Mouse (Mus musculus): ENCODE measurements at regions not wholly inside any gene's neighbourhood (a gene's known extent, or its start where the extent isn't known, plus 50 kb on each side); places are given as distances from the start of the nearest gene placed in this dataset.
"Not testable (repeated sequence)": the region's sequence is repeated elsewhere in the genome, so short reads cannot be mapped to it uniquely, and the experiment has no call there.

- no peaks in the 10 kb centered on the region for H3K9me3 ChIP-seq (replicated peaks; ENCODE audit: control insufficient read depth, low read length)
- ATAC-seq (no peak), DNase-seq (ENCODE audit: low spot score) (no peak)
- H3K4me3 ChIP-seq (ENCODE audit: low read depth, low read length): no peak overlapping the region
- no peaks in the 10 kb centered on the region for H3K36me3 ChIP-seq (ENCODE audit: control insufficient read depth, insufficient read depth, low read length)
- H3K4me2 ChIP-seq (ENCODE audit: low read length): no peak overlapping the region
- no peak overlapping the region for H3K9ac ChIP-seq (ENCODE audit: low read length)
- 50% methylated on average over 8 of the region's 8 CpGs for WGBS
- H3K27me3 ChIP-seq (replicated peaks; ENCODE audit: control insufficient read depth, insufficient read depth, low read length): no peaks in the 10 kb centered on the region
- H3K4me1 ChIP-seq (ENCODE audit: control insufficient read depth, insufficient read depth, low read length): no peaks in the 10 kb centered on the region
- H3K27ac ChIP-seq (ENCODE audit: low read depth, low read length): no peak overlapping the region
Observed at GRCm38 (mm10) chr6:37748296-37748980, 122.2 kb upstream of the Trim24 start.

- no peak overlapping the region for H3K27ac ChIP-seq (ENCODE audit: low read depth, low read length)
- 91% methylated on average over 5 of the region's 5 CpGs for WGBS
- H3K27me3 ChIP-seq (replicated peaks; ENCODE audit: control insufficient read depth, insufficient read depth, low read length): no peaks in the 10 kb centered on the region
- no peak overlapping the region for H3K9ac ChIP-seq (ENCODE audit: low read length)
- H3K9me3 ChIP-seq (replicated peaks; ENCODE audit: control insufficient read depth, low read length): no peaks in the 10 kb centered on the region
- no peak overlapping the region for H3K4me2 ChIP-seq (ENCODE audit: low read length)
- no peaks in the 10 kb centered on the region for H3K4me1 ChIP-seq (ENCODE audit: control insufficient read depth, insufficient read depth, low read length)
- H3K4me3 ChIP-seq (ENCODE audit: low read depth, low read length): no peak overlapping the region
- H3K36me3 ChIP-seq (ENCODE audit: control insufficient read depth, insufficient read depth, low read length): no peaks in the 10 kb centered on the region
- DNase-seq (ENCODE audit: low spot score) (no peak), ATAC-seq (no peak)
Observed at GRCm38 (mm10) chr6:37749016-37749415, 121.6 kb upstream of the Trim24 start.

- Histone ChIP-seq H3K4me1 (ENCODE audit: control insufficient read depth, insufficient read depth, low read length) (no peaks in the 10 kb centered on the region), H3K27me3 (replicated peaks; ENCODE audit: control insufficient read depth, insufficient read depth, low read length) (no peaks in the 10 kb centered on the region), H3K9ac (ENCODE audit: low read length) (no peak overlapping the region), H3K4me3 (ENCODE audit: low read depth, low read length) (no peak overlapping the region), H3K9me3 (replicated peaks; ENCODE audit: control insufficient read depth, low read length) (no peaks in the 10 kb centered on the region), H3K4me2 (ENCODE audit: low read length) (no peak overlapping the region), H3K36me3 (ENCODE audit: control insufficient read depth, insufficient read depth, low read length) (no peaks in the 10 kb centered on the region), H3K27ac (ENCODE audit: low read depth, low read length) (no peak overlapping the region)
- WGBS: 92% methylated on average over 3 of the region's 3 CpGs
- no peak for DNase-seq (ENCODE audit: low spot score)
- no peak for ATAC-seq
Observed at GRCm38 (mm10) chr6:37750271-37750670, 120.3 kb upstream of the Trim24 start.

- no peaks in the 10 kb centered on the region for H3K27me3 ChIP-seq (replicated peaks; ENCODE audit: control insufficient read depth, insufficient read depth, low read length)
- no peaks in the 10 kb centered on the region for H3K4me1 ChIP-seq (ENCODE audit: control insufficient read depth, insufficient read depth, low read length)
- no peak for DNase-seq (ENCODE audit: low spot score)
- no peak overlapping the region for H3K27ac ChIP-seq (ENCODE audit: low read depth, low read length)
- no peak overlapping the region for H3K4me3 ChIP-seq (ENCODE audit: low read depth, low read length)
- no peaks in the 10 kb centered on the region for H3K9me3 ChIP-seq (replicated peaks; ENCODE audit: control insufficient read depth, low read length)
- H3K9ac ChIP-seq (ENCODE audit: low read length): no peak overlapping the region
- no peak for ATAC-seq
- H3K4me2 ChIP-seq (ENCODE audit: low read length): no peak overlapping the region
- H3K36me3 ChIP-seq (ENCODE audit: control insufficient read depth, insufficient read depth, low read length): no peaks in the 10 kb centered on the region
Observed at GRCm38 (mm10) chr6:37751701-37752100, 118.9 kb upstream of the Trim24 start.

GRCm38 (mm10) chr6:37761003-37761402, 109.6 kb upstream of the Trim24 start:
- H3K4me1 ChIP-seq (ENCODE audit: control insufficient read depth, insufficient read depth, low read length); ATAC-seq; H3K36me3 ChIP-seq (ENCODE audit: control insufficient read depth, insufficient read depth, low read length); H3K4me3 ChIP-seq (ENCODE audit: low read depth, low read length); H3K27me3 ChIP-seq (replicated peaks; ENCODE audit: control insufficient read depth, insufficient read depth, low read length); DNase-seq (ENCODE audit: low spot score); H3K9me3 ChIP-seq (replicated peaks; ENCODE audit: control insufficient read depth, low read length); H3K9ac ChIP-seq (ENCODE audit: low read length); H3K27ac ChIP-seq (ENCODE audit: low read depth, low read length); H3K4me2 ChIP-seq (ENCODE audit: low read length): not testable (repeated sequence)
- 83% methylated on average over 3 of the region's 5 CpGs for WGBS

- ATAC-seq (no peak), DNase-seq (ENCODE audit: low spot score) (no peak)
- H3K36me3 ChIP-seq (ENCODE audit: control insufficient read depth, insufficient read depth, low read length): no peaks in the 10 kb centered on the region
- H3K4me1 ChIP-seq (ENCODE audit: control insufficient read depth, insufficient read depth, low read length): no peaks in the 10 kb centered on the region
- H3K9ac ChIP-seq (ENCODE audit: low read length): no peak overlapping the region
- H3K27ac ChIP-seq (ENCODE audit: low read depth, low read length): no peak overlapping the region
- WGBS: 73% methylated on average over 2 of the region's 2 CpGs
- H3K9me3 ChIP-seq (replicated peaks; ENCODE audit: control insufficient read depth, low read length): no peaks in the 10 kb centered on the region
- H3K4me2 ChIP-seq (ENCODE audit: low read length): no peak overlapping the region
- H3K27me3 ChIP-seq (replicated peaks; ENCODE audit: control insufficient read depth, insufficient read depth, low read length): no peaks in the 10 kb centered on the region
- no peak overlapping the region for H3K4me3 ChIP-seq (ENCODE audit: low read depth, low read length)
Observed at GRCm38 (mm10) chr6:37763036-37763435, 107.6 kb upstream of the Trim24 start.

- Histone ChIP-seq H3K36me3 (ENCODE audit: control insufficient read depth, insufficient read depth, low read length) (no peaks in the 10 kb centered on the region), H3K27ac (ENCODE audit: low read depth, low read length) (no peak overlapping the region), H3K27me3 (replicated peaks; ENCODE audit: control insufficient read depth, insufficient read depth, low read length) (no peaks in the 10 kb centered on the region), H3K9ac (ENCODE audit: low read length) (no peak overlapping the region), H3K9me3 (replicated peaks; ENCODE audit: control insufficient read depth, low read length) (no peaks in the 10 kb centered on the region), H3K4me3 (ENCODE audit: low read depth, low read length) (no peak overlapping the region), H3K4me2 (ENCODE audit: low read length) (no peak overlapping the region), H3K4me1 (ENCODE audit: control insufficient read depth, insufficient read depth, low read length) (no peaks in the 10 kb centered on the region)
- DNase-seq (ENCODE audit: low spot score) (no peak), ATAC-seq (no peak)
Observed at GRCm38 (mm10) chr6:37767690-37768089, 102.9 kb upstream of the Trim24 start.

- Histone ChIP-seq H3K9ac (ENCODE audit: low read length) (no peak overlapping the region), H3K4me2 (ENCODE audit: low read length) (no peak overlapping the region), H3K36me3 (ENCODE audit: control insufficient read depth, insufficient read depth, low read length) (no peaks in the 10 kb centered on the region), H3K9me3 (replicated peaks; ENCODE audit: control insufficient read depth, low read length) (no peaks in the 10 kb centered on the region), H3K4me3 (ENCODE audit: low read depth, low read length) (no peak overlapping the region), H3K27me3 (replicated peaks; ENCODE audit: control insufficient read depth, insufficient read depth, low read length) (no peaks in the 10 kb centered on the region), H3K27ac (ENCODE audit: low read depth, low read length) (no peak overlapping the region), H3K4me1 (ENCODE audit: control insufficient read depth, insufficient read depth, low read length) (no peaks in the 10 kb centered on the region)
- ATAC-seq: no peak
- DNase-seq (ENCODE audit: low spot score): no peak
Observed at GRCm38 (mm10) chr6:37773294-37773693, 97.3 kb upstream of the Trim24 start.

GRCm38 (mm10) chr6:37775151-37775550, 95.5 kb upstream of the Trim24 start:
- Histone ChIP-seq H3K36me3 (ENCODE audit: control insufficient read depth, insufficient read depth, low read length) (no peaks in the 10 kb centered on the region), H3K9me3 (replicated peaks; ENCODE audit: control insufficient read depth, low read length) (no peaks in the 10 kb centered on the region), H3K9ac (ENCODE audit: low read length) (no peak overlapping the region), H3K4me1 (ENCODE audit: control insufficient read depth, insufficient read depth, low read length) (no peaks in the 10 kb centered on the region), H3K27ac (ENCODE audit: low read depth, low read length) (no peak overlapping the region), H3K4me3 (ENCODE audit: low read depth, low read length) (no peak overlapping the region), H3K4me2 (ENCODE audit: low read length) (no peak overlapping the region), H3K27me3 (replicated peaks; ENCODE audit: control insufficient read depth, insufficient read depth, low read length) (no peaks in the 10 kb centered on the region)
- no peak for ATAC-seq
- DNase-seq (ENCODE audit: low spot score): no peak
